In the genomic region with DNA sequence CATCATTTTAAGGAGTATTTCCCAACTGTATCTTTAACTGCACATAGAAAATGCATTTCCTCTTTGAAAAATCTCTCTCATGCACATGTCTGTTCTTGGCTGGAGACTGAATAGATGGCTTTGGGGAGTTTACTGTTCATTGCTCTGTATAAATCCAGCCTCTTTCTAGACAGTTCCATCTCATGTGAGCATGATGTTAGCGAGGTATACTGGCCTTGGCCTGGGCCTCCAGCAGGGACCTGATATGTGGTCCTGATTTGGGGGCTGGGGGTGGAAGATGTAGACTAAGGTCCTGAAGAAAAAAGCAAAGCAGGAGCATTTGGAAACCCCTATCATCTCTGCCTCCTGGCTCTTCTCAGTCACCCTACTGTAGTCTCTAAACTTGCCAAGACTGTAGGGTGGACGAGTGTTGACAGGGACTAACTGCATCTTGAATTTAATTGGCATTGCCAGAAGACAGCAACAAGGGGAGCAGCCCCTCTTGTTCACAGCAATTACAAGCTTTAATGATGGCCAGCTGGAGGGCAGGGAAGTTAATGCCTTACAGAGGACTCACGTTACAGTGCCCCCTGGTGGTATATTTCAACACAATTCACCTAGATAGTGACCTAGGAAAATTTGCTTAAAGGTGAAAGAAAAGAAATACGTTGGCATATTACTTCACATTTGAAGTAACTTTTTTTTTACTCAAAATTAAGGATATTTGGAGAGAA, we compare ENCODE assay signal across 8 mouse cellular contexts.
DNase-seq lines count a peak whose midpoint lies in the region; ATAC-seq and TF ChIP-seq lines count a peak whose summit lies in the region.

No protein-coding gene starts in this region.

- no peak for TF ChIP-seq POLR2A in limb, embryonic 14.5 days (IDR thresholded peaks at IDR 0.05; ENCODE audit: borderline replicate concordance, extremely low read depth, insufficient read depth, insufficient read length)

- H3K27ac ChIP-seq in embryonic facial prominence, embryonic 14.5 days (replicated peaks; ENCODE audit: low read depth, low read length) = no peak overlapping the region
- no peak overlapping the region for H3K27ac ChIP-seq in intestine, embryonic 15.5 days
- H3K27ac ChIP-seq in limb, embryonic 14.5 days (replicated peaks; ENCODE audit: low read depth, low read length) = no peak overlapping the region

- no peaks in the 10 kb centered on the region for H3K9me3 ChIP-seq in embryonic facial prominence, embryonic 14.5 days (ENCODE audit: control insufficient read depth, low read length)
- H3K9me3 ChIP-seq in intestine, embryonic 15.5 days = no peaks in the 10 kb centered on the region
- H3K9me3 ChIP-seq in limb, embryonic 14.5 days (ENCODE audit: control insufficient read depth, low read length) = no peaks in the 10 kb centered on the region

- no peaks in the 10 kb centered on the region for H3K27me3 ChIP-seq in embryonic facial prominence, embryonic 14.5 days (replicated peaks; ENCODE audit: control insufficient read depth, insufficient read depth, low read length)
- no peaks in the 10 kb centered on the region for H3K27me3 ChIP-seq in intestine, embryonic 15.5 days (replicated peaks)
- H3K27me3 ChIP-seq in limb, embryonic 14.5 days (ENCODE audit: control insufficient read depth, insufficient read depth, low read length) = no peaks in the 10 kb centered on the region

- 24% methylated on average over 4 of the region's 4 CpGs for WGBS in embryonic facial prominence, embryonic 14.5 days
- 26% methylated on average over 4 of the region's 4 CpGs for WGBS in intestine, embryonic 15.5 days
- 12% methylated on average over 4 of the region's 4 CpGs for WGBS in limb, embryonic 14.5 days

- no peak overlapping the region for H3K4me3 ChIP-seq in embryonic facial prominence, embryonic 14.5 days (ENCODE audit: low read depth, low read length)
- no peak overlapping the region for H3K4me3 ChIP-seq in intestine, embryonic 15.5 days (replicated peaks)
- H3K4me3 ChIP-seq in limb, embryonic 14.5 days (replicated peaks; ENCODE audit: low read length) = no peak overlapping the region

- H3K4me2 ChIP-seq in embryonic facial prominence, embryonic 14.5 days (ENCODE audit: low read depth, low read length) = no peak overlapping the region
- no peak overlapping the region for H3K4me2 ChIP-seq in intestine, embryonic 15.5 days (replicated peaks)
- H3K4me2 ChIP-seq in limb, embryonic 14.5 days (replicated peaks; ENCODE audit: low read depth, low read length, severe bottlenecking) = no peak overlapping the region

- H3K36me3 ChIP-seq in embryonic facial prominence, embryonic 14.5 days (ENCODE audit: control insufficient read depth, insufficient read depth, low read length) = no peaks in the 10 kb centered on the region
- H3K36me3 ChIP-seq in intestine, embryonic 15.5 days = no peaks in the 10 kb centered on the region
- H3K36me3 ChIP-seq in limb, embryonic 14.5 days (ENCODE audit: control insufficient read depth, insufficient read depth, low read length) = no peaks in the 10 kb centered on the region

- H3K9ac ChIP-seq in embryonic facial prominence, embryonic 14.5 days (ENCODE audit: low read depth, low read length) = no peak overlapping the region
- H3K9ac ChIP-seq in intestine, embryonic 15.5 days = no peak overlapping the region
- no peak overlapping the region for H3K9ac ChIP-seq in limb, embryonic 14.5 days (ENCODE audit: low read depth, low read length, severe bottlenecking)

- DNase-seq in right cerebral cortex, postnatal 14 days = peak; percentile 24
- DNase-seq in right cerebral cortex, postnatal 25 days = no peak
- DNase-seq in brain, adult 2 months (ENCODE audit: low read depth, low spot score) = peak; percentile 79
- peak; percentile 85 for DNase-seq in embryonic facial prominence, embryonic 14.5 days (ENCODE audit: low spot score)
- DNase-seq in limb, embryonic 14.5 days (ENCODE audit: low spot score) = peak; percentile 80
- peak; percentile 89 for DNase-seq in retina, postnatal 1 day
- no peak for DNase-seq in urinary bladder, adult 18-20 months (ENCODE audit: low spot score in 2 of 2)

- no peaks in the 10 kb centered on the region for H3K4me1 ChIP-seq in embryonic facial prominence, embryonic 14.5 days (ENCODE audit: control insufficient read depth, insufficient read depth, low read length)
- no peaks in the 10 kb centered on the region for H3K4me1 ChIP-seq in intestine, embryonic 15.5 days (replicated peaks)
- H3K4me1 ChIP-seq in limb, embryonic 14.5 days (ENCODE audit: control insufficient read depth, insufficient read depth, low read length) = 0 out of 2 replicates have a peak, but pooled peaks cover 3% of the 10 kb centered on the region

- ATAC-seq in embryonic facial prominence, embryonic 14.5 days (ENCODE audit: low read depth) = peak; percentile 67; the same call in 1 of the 2 replicates
- ATAC-seq in intestine, embryonic 15.5 days = peak; percentile 66
- peak; percentile 72 for ATAC-seq in limb, embryonic 14.5 days (ENCODE audit: low FRiP score, low read depth)

Comparison
In these comparisons a context has a peak if more than half of its experiments do, and no peak if none do; other contexts are left out.
1. DNase-seq: peak in right cerebral cortex, postnatal 14 days (single experiment), brain, adult 2 months (single experiment), embryonic facial prominence, embryonic 14.5 days (single experiment), limb, embryonic 14.5 days (single experiment) and retina, postnatal 1 day (single experiment); none in right cerebral cortex, postnatal 25 days (single experiment) and urinary bladder, adult 18-20 months (0 of 2).
2. Peak in every context shown above with its lines, with median percentiles within 50 percentile points of each other: ATAC-seq.